Mouse (Mus musculus) heart, postnatal 0 days (tissue): ENCODE measurements around the gene Osbpl9. TPM values are rescaled to one million over a fixed set of nuclear protein-coding genes. Genes with fewer than 3 reads are reported as not detected.

Experiments
- ATAC-seq: fragments of 200-750 bp; cut with Nextera tagmentation; 2 replicates; pipeline ENCODE4 v1.8.0; 2017; ENCODE audit warnings: low read depth, moderate number of reproducible peaks, moderate library complexity; ENCODE audit not compliant: insufficient read depth
- DNase-seq: peaks from one replicate; pipeline ENCODE4 v3.0.0-alpha.2; 2016; ENCODE audit warnings: low spot score
- H3K27ac ChIP-seq: fragments of 300-500 bp; sonication (generic); 2 replicates; pipeline ENCODE4 v1.5.1; 2014; ENCODE audit warnings: low read depth, mild to moderate bottlenecking
- H3K27me3 ChIP-seq: fragments of 300-500 bp; sonication (generic); 2 replicates; pipeline ENCODE4 v1.6.1; 2014; ENCODE audit warnings: low read length, mixed read lengths; ENCODE audit not compliant: control insufficient read depth, insufficient read depth
- H3K36me3 ChIP-seq: fragments of 300-500 bp; sonication (generic); replicated peaks from 2 replicates; pipeline ENCODE4 v1.6.1; 2014; ENCODE audit warnings: low read length, mixed read lengths; ENCODE audit not compliant: control insufficient read depth, insufficient read depth
- H3K4me1 ChIP-seq: fragments of 300-500 bp; sonication (generic); 2 replicates; pipeline ENCODE4 v1.6.1; 2014; ENCODE audit warnings: antibody characterized with exemption; ENCODE audit not compliant: control insufficient read depth, insufficient read depth
- H3K4me2 ChIP-seq: fragments of 300-500 bp; sonication (generic); 2 replicates; pipeline ENCODE4 v1.6.1; 2014; ENCODE audit warnings: low read depth, mild to moderate bottlenecking, low read length, moderate library complexity
- H3K4me3 ChIP-seq: fragments of 300-500 bp; sonication (generic); 2 replicates; pipeline ENCODE4 v1.5.1; 2014; ENCODE audit warnings: low read depth, low read length
- H3K9ac ChIP-seq: fragments of 300-500 bp; sonication (generic); replicated peaks from 2 replicates; pipeline ENCODE4 v1.6.1; 2014; ENCODE audit warnings: low read depth, low read length, mixed read lengths
- H3K9me3 ChIP-seq: fragments of 300-500 bp; sonication (generic); replicated peaks from 2 replicates; pipeline ENCODE4 v1.6.1; 2016; ENCODE audit warnings: low read length; ENCODE audit not compliant: control insufficient read depth
- CTCF ChIP-seq: IDR thresholded peaks from 2 replicates; pipeline ENCODE4 v1.5.1; 2016; ENCODE audit warnings: antibody characterized with exemption, control low read depth, low read depth
- EP300 ChIP-seq: IDR thresholded peaks from 2 replicates; pipeline ENCODE4 v1.6.1; 2016; ENCODE audit warnings: antibody characterized with exemption, low read depth
- WGBS: fragments of 180-500 bp; shearing (Covaris S2); extraction: QIAGEN DNeasy Blood & Tissue Kit; methylation state at CpG from one replicate; pipeline ENCODE4 v1.1.7; 2014; 5-methylcytosine and 5-hydroxymethylcytosine counted together
- polyA plus RNA-seq: library from polyadenylated mRNA; unstranded; fragments of >200 nt; fragmentation: Nextera tagmentation; extraction: Ambion mirVana; gene quantifications from 2 replicates; pipeline ENCODE4 v1.2.1, GENCODE M21; 2015
- total RNA-seq: library from RNA; depleted of rRNA; stranded (reverse); fragments of >200 nt; gene quantifications from 2 replicates; pipeline ENCODE4 v1.2.3, GENCODE M21; 2014; ENCODE audit warnings: low replicate concordance

Gene Osbpl9
- total and polyA plus RNA-seq, 2 experiments from 2014 or later, result 49.0 to 49.7 TPM

DNA sequence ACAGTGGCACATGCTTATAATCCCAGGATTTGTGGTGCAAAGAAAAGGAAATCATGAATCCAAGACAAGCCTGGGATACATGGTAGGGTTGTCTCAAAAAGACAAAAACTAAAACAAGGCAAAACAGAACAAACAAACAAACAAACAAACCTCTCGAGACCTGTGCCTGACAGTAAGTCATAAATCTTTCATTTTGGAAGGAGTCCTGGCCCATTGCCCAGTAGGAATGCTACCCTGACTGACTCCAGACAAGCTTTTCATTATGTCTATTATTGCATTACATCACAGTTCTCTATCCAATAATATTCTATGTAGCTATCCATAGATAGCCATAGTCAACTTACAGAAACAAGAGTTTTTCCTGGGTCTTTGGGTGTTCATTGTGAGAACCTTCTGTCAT is 86.3 kb downstream of the Osbpl9 start:
- WGBS, result 7% methylated on average over 1 of the region's 1 CpGs

DNA sequence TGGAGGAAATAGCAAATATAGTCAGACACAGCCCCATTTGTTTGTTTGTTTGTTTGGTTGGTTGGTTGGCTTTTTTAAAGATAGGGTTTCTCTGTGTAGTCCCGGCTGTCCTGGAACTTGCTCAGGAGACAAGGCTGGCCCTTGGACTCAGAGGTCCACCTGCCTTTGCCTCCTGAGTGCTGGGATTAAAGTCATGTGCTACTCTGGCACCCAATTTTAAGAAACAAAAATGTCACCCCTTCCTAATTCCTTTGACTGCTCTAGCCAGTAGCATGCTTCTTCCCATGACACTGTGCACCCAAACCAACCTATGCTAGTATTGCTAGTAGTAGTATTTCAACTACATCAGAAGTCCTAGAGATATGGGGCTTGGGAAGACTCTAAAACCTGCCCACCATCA is 87.8 kb downstream of the Osbpl9 start:
- Histone ChIP-seq H3K9ac (no peak overlapping the region), H3K4me1 (peaks cover 32% of the 10 kb centered on the region), H3K4me3 (no peak overlapping the region), H3K27me3 (no peaks in the 10 kb centered on the region), H3K4me2 (no peak overlapping the region), H3K27ac (no peak overlapping the region), H3K36me3 (no peaks in the 10 kb centered on the region), H3K9me3 (no peaks in the 10 kb centered on the region)
- 82% methylated on average over 1 of the region's 1 CpGs for WGBS
- ATAC-seq (no peak), DNase-seq (no peak)
- TF ChIP-seq CTCF (no peak), EP300 (no peak)

More for the DNA sequence above, 86.3 kb downstream of the Osbpl9 start:
- no peak overlapping the region for H3K9ac ChIP-seq
- H3K36me3 ChIP-seq, result no peaks in the 10 kb centered on the region
- no peak overlapping the region for H3K4me2 ChIP-seq
- no peaks in the 10 kb centered on the region for H3K27me3 ChIP-seq
- no peak overlapping the region for H3K4me3 ChIP-seq
- no peaks in the 10 kb centered on the region for H3K9me3 ChIP-seq
- no peak for ATAC-seq
- no peak for DNase-seq
- no peak for TF ChIP-seq CTCF
- TF ChIP-seq EP300, result no peak
- peaks cover 32% of the 10 kb centered on the region for H3K4me1 ChIP-seq
- H3K27ac ChIP-seq, result no peak overlapping the region

GRCm38 (mm10) chr4:109112915-109113505 is 89.1 kb downstream of the Osbpl9 start:
- H3K9ac ChIP-seq, result no peak overlapping the region
- no peaks in the 10 kb centered on the region for H3K36me3 ChIP-seq
- H3K27ac ChIP-seq, result peak overlapping the region; percentile 28; the same call in 1 of the 2 replicates
- no peak overlapping the region for H3K4me3 ChIP-seq
- H3K4me2 ChIP-seq, result no peak overlapping the region
- DNase-seq, result no peak
- TF ChIP-seq EP300 (no peak), CTCF (no peak)
- no peak for ATAC-seq
- H3K4me1 ChIP-seq, result peaks cover 32% of the 10 kb centered on the region
- H3K27me3 ChIP-seq, result no peaks in the 10 kb centered on the region
- 55% methylated on average over 7 of the region's 7 CpGs for WGBS
- no peaks in the 10 kb centered on the region for H3K9me3 ChIP-seq

- WGBS, result 73% methylated on average over 2 of the region's 2 CpGs
- H3K27ac ChIP-seq, result no peak overlapping the region
- no peak overlapping the region for H3K4me2 ChIP-seq
- no peak for ATAC-seq
- no peak overlapping the region for H3K4me3 ChIP-seq
- H3K9ac ChIP-seq, result no peak overlapping the region
- no peaks in the 10 kb centered on the region for H3K36me3 ChIP-seq
- TF ChIP-seq EP300, result no peak
- TF ChIP-seq CTCF, result no peak
- no peaks in the 10 kb centered on the region for H3K9me3 ChIP-seq
- DNase-seq, result no peak
- peaks cover 24% of the 10 kb centered on the region for H3K4me1 ChIP-seq
- H3K27me3 ChIP-seq, result no peaks in the 10 kb centered on the region
These were observed 91.1 kb downstream of the Osbpl9 start for GRCm38 (mm10) chr4:109110978-109111377.

DNA sequence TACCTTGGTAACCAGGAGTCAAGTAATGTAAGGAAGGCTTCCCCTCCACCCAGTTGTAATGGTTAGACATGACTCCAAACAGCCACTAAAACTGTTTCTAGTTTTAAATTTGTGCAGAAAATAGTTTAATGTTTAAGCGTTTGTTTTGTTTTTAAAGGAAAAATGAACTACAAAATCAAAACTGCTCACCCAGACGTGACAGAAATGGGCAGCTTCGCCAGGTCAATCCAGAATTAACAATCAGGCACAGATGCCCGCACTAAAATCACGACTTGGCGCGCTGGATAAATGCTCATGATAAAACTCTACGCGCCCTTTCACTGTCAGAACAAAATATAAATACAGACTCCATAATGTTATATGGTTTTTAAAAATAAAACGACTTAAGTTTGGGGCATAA is 92.4 kb downstream of the Osbpl9 start:
- ATAC-seq (no peak), DNase-seq (no peak)
- Histone ChIP-seq H3K4me2 (no peak overlapping the region), H3K27me3 (no peaks in the 10 kb centered on the region), H3K9me3 (no peaks in the 10 kb centered on the region), H3K4me3 (no peak overlapping the region), H3K4me1 (peaks cover 20% of the 10 kb centered on the region), H3K27ac (no peak overlapping the region), H3K36me3 (no peaks in the 10 kb centered on the region), H3K9ac (no peak overlapping the region)
- 91% methylated on average over 10 of the region's 10 CpGs for WGBS
- TF ChIP-seq EP300 (no peak), CTCF (no peak)

DNA sequence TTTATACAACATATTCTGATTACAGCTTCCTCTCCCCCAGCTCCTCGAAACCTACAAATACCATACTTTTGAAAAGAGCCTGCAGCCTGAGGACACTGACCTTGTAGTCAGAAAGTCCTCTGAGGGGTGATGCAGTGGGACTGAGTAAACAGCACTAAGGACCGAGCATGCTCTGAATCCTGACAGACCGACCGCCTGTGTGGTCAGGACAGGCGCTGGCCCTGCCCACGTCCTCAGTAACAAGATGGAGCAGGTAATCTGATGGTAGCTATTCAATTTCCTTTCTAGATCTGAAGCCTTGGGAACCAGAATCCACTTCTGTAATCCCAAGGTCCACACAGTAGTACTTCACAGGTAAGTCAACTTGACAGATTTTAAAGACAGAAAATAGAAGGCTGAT is 93.1 kb downstream of the Osbpl9 start:
- Histone ChIP-seq H3K36me3 (0 out of 2 replicates have a peak, but pooled peaks cover 3% of the 10 kb centered on the region), H3K9ac (no peak overlapping the region), H3K27me3 (no peaks in the 10 kb centered on the region), H3K27ac (no peak overlapping the region), H3K4me1 (peaks cover 19% of the 10 kb centered on the region), H3K4me2 (no peak overlapping the region), H3K9me3 (no peaks in the 10 kb centered on the region), H3K4me3 (no peak overlapping the region)
- DNase-seq, result no peak
- no peak for ATAC-seq
- WGBS, result 87% methylated on average over 6 of the region's 6 CpGs
- no peak for TF ChIP-seq CTCF
- no peak for TF ChIP-seq EP300
